Mouse (Mus musculus) monocyte, adult 5-6 weeks (primary cell): Measurements from ENCODE around the gene Vangl1. TPM values are rescaled to one million over a fixed set of nuclear protein-coding genes. Genes with fewer than 3 reads are reported as not detected.

Experiments used
- ATAC-seq: fragments of 153-309, 156-312 bp; replicated peaks from 2 replicates; pipeline ENCODE4 v1.8.0; 2017; ENCODE audit warnings: mild to moderate bottlenecking; ENCODE audit not compliant: low TSS enrichment, insufficient number of reproducible peaks, severe bottlenecking, poor library complexity, low FRiP score
- total RNA-seq: library from RNA; stranded (forward); fragments of 200-1000, 200-491, 200-594 nt; gene quantifications from 3 replicates; pipeline ENCODE4 v1.2.3, GENCODE M21; 2017

Vangl1 gene
- total RNA-seq, 1 experiment from 2014 or later: 1.4 TPM

DNA sequence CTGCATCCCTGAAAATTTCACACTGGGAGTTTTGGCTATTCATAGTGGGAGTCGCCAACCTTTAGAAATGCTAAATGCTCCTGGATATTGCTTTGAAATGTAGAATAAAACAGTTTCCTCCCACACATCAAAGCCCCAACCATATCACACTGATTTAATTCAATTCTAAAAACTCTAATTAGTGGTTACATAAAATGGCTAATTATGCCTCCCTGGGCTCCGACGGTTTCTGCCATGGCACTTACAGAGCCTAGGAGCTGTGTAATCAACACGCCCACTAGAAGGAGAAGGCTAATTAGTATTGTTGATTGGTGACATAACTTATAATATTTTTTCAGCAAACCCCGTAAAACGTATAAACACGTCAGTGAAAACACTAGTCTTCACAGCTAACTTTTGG lies 1.4 kb downstream of the Vangl1 start:
- ATAC-seq: no peak

- ATAC-seq: no peak
Observed at GRCm38 (mm10) chr3:102199991-102200390, 4.5 kb downstream of the Vangl1 start.

DNA sequence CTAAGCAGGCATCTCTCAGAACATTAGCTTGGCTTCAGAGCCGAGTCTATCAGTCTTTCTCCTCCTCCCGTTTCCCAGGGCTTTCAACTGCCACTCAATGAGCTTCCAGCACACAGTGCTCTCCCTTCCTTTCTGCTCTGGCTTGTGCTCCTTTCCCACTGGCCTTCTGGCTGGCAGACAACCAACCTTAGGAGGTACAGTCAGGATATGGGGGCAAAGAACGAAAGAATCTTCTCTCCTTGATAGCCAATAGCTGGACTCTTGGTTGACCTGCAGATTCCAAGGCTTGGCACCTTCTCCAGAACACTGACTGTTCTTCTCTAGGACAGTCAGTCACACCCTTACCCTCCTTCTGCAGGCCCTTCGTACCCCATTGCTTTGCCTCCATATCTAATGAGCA lies 5.3 kb downstream of the Vangl1 start:
- no peak for ATAC-seq

GRCm38 (mm10) chr3:102198446-102198845 lies 6.0 kb downstream of the Vangl1 start:
- no peak for ATAC-seq

- no peak for ATAC-seq
Observed at GRCm38 (mm10) chr3:102197746-102198145, 6.7 kb downstream of the Vangl1 start.

- ATAC-seq: no peak
Observed at GRCm38 (mm10) chr3:102197152-102197551, 7.3 kb downstream of the Vangl1 start.

- no peak for ATAC-seq
Observed at GRCm38 (mm10) chr3:102196166-102196565, 8.3 kb downstream of the Vangl1 start.

DNA sequence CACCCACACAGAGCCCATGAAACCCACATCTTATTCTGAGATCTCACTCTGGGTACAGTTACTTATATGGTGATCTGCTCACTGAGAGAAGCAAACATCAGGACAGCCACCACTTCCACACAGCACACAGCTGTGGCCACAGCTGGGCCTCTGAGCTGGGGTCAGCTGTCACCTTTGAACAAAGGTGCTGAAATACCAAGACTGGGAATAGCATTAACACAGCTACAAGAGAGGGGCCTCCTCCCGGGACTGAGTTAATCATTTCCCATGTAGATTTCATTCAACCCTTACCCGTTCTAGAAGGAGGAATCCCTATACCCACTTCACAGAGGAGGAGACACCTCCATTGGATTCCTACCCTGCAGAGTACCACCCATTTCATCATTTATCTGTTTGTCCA lies 8.7 kb downstream of the Vangl1 start:
- no peak for ATAC-seq

DNA sequence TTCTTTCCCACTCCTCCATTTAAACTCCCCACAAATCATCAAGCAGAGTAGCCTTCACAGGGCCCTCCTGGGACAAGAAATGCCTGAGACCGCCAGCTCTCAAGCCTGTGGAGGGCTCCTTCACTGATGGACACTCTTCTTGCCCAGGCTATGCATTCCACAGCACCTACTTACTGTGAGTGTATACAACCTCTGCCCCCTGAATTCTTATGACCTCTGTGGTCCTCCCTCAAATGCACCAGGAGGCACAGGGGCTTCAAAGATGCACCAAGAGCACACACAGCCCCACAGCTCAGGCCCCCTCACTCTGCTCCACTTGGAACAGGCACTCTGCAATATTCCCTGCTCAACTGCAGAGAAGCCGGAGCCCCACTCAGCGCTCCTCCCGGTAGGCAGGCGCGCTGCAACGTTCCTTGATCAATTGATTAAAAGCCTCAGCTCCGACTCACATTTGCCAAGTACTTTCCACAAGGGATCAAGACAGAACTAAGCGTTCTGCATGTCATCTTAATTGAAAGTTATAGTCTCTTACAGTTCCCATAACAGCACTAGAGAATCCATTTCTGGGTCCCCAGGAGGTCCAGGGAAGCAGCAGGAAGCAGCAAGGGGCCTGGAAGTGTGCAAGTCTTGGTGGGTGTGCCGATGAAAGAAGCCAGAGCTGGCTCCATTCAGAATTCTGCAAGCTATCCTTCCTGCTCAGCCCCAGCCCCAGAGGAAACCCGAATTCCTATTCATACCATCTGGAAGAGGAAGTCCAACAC lies 10.0 kb downstream of the Vangl1 start:
- no peak for ATAC-seq

DNA sequence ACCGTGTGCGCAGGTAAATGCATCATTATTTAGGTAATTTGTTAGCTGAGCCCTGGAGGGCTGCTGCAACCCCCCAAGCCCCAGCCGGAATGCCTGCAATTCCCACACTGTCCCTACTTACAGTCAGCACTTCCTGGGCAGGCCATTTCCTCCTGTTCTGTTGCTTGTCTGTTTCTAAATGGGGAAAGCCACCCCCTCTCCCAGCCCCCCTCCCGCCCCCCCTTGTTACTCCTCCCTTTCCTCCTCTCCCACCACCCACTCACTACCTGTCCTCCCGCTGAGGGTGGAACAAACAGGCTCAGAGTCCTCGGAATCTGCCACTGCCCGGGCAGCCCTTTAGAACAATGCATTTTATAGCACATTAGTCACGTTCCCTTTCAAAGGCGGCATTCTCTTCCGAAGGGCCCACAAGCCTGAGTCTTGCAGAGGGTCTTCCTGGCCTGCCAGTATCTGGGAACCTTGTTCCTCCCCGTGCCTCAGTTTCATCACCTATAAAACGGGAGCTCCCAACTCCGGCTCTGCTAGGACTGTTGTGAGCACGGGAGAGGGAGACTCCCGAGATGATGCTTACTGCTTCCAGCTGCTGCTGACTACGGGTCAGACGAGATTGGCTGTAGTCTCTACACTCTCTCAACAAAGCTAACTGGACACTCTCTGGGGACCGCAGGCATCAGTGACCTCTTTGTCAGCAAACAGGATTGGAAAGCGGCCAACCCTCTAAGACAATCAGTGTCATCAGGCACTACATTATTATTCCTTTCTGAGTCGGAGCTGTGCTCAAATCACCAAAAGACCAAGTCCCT lies 10.8 kb downstream of the Vangl1 start:
- no peak for ATAC-seq

DNA sequence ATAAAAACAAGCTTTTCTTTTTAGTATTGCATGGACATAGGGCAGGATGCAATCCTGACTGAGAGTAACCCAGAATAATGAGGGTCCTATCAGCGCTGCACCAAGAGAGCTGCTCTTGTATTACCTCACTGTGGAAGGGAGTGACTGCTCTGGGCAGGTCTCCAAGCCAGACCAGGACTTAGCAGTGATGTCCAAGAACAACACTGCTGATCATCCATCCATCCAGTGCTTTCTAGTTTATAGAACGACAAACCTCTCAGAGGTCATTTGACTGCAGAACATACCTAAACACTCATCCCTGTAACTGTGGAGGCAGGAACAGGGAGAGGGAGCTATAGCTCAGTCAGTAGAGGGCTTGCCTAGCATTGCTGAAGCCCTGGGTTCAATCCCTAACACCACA lies 11.9 kb downstream of the Vangl1 start:
- no peak for ATAC-seq

DNA sequence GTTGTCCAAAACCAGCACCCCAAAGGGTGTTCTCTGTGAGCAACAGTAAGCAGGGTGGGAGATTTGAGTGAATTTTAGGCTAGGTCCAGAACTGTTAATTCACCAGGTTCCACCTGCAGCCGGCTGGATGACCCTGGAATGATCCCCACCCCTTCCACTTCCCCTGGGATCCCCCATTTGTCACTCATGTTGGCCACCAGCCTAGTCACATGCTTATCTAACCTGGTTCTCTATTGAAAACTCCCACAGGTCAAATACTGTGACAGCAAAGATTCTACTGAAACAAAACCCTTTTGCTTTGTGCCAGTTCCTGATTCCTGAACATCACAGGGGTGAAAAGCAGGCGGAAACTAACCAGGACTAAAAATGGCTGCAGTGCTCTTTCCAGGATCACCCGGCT lies 12.9 kb downstream of the Vangl1 start:
- ATAC-seq: no peak

DNA sequence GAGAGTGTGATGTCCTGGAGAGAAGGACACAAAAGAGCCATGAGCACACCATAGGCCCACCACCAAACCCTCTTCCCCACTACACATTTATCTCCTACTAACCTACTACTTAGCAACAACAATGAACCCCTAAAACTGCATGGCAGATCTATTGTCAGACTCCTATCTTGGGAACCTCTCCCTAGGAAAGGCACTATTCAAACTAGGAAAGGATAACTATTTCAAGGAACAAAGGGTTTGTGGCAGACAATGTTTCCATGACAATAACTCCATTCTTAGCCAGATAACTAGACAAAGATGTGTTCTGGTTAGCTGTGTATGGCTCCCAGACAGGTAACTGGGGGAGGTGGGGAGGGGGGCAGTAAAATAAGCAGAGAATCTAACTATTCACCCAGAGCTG lies 13.9 kb downstream of the Vangl1 start:
- ATAC-seq: no peak

DNA sequence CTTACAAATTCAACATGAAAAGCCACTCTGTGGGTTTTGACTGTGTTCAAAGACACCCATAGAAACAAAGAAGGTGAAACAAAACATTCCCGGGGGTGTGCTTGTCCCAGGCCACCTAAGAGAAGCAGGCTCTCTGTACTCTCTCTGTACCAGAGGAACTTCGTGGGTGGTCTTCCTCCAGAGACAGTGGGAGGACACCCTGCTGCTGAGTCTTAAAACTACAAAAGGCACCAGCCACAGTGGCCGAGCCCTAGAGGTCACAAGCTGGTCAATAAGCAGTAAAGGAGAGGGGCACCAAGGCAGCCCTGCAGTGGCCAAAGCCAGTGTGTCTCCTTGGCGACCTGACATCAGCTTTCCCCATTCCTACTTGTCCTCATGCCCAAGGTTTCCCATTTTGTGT lies 14.5 kb downstream of the Vangl1 start:
- ATAC-seq: no peak

DNA sequence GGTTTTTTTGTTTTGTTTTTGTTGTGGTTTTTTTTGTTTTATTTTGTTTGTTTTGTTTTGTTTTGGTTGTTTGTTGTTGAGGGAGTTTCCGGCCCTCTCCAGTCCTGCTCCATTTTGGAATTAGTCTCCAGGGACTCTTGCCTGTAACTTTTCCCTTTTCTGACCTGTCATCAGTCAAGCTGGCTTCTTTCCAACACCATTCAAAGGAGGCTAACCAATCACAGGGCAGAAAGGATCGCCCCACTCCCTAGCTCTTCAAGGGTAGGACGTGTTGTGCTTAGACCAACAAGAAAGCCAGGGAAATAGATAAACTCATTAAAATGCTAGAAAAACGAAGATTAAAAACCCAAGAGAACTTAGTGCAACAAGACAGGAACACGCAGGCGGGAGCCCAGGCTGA lies 15.5 kb downstream of the Vangl1 start:
- ATAC-seq: no peak

GRCm38 (mm10) chr3:102187401-102187800 lies 17.1 kb downstream of the Vangl1 start:
- no peak for ATAC-seq

- no peak for ATAC-seq
Observed at GRCm38 (mm10) chr3:102184721-102185120, 19.8 kb downstream of the Vangl1 start.

DNA sequence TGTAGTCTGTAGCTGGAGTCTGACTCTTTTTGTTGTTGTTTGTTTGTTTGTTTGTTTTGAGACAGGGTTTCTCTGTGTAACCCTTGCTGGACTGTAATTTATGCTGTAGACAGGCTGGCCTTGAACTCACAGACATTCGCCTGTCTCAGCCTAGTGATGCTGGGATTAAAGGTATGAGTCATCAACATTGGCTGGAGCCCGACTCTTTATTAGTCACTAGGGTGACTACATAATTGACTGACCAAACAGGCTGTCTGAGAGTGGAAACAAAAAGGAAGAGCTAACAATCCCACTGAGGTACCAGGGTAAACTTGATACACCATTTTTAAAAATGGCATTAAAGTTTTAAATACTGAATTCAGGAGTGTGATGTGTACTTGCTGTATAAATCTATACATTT lies 21.9 kb downstream of the Vangl1 start:
- no peak for ATAC-seq

GRCm38 (mm10) chr3:102181191-102181590 lies 23.3 kb downstream of the Vangl1 start:
- no peak for ATAC-seq

DNA sequence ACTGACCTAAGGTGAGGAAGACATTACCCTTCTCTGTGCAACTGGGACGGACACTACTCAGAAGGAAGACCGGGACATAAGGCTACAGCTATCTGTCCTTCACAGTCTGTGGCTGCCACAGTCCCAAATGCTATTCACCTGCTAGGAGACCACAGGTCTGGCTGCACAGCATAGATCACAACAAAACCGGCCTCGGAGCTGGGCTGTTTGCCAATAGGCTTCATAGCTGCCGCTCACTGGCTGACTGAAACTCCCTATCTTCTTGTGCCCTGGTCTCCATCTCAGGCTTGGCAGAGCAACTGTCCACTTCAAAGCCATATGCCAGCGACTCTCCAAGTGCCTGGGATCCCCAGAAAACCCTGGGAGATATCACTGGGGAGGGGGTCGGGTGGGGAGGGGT lies 23.7 kb downstream of the Vangl1 start:
- ATAC-seq: no peak
